Mouse (Mus musculus) myocyte (in vitro differentiated cells): Measurements from ENCODE around the gene Arfgef3.

Source experiments
- CEBPB ChIP-seq: IDR thresholded peaks from 2 replicates; pipeline ENCODE4 v1.6.1; 2011; ENCODE audit warnings: mild to moderate bottlenecking, moderate library complexity; ENCODE audit not compliant: poor library complexity, insufficient read depth, severe bottlenecking
- E2F4 ChIP-seq: IDR thresholded peaks from one replicate; pipeline ENCODE4 v1.6.1; 2011; ENCODE audit warnings: mild to moderate bottlenecking, control low read depth, moderate library complexity; ENCODE audit not compliant: insufficient read depth
- MAX ChIP-seq: IDR thresholded peaks from one replicate; pipeline ENCODE4 v1.6.1; 2011; ENCODE audit warnings: low read depth, mild to moderate bottlenecking, control low read depth
- MYOD1 ChIP-seq, 3 experiments: IDR thresholded peaks; one replicate each; pipeline ENCODE4 v1.6.1; 2011; ENCODE audit warnings: control low read depth in 2 of 3, low read depth in 2 of 3, mild to moderate bottlenecking in 2 of 3, moderate library complexity in 1 of 3; ENCODE audit not compliant: insufficient read length in 2 of 3, control insufficient read depth in 1 of 3
- POLR2A ChIP-seq: IDR thresholded peaks from one replicate; pipeline ENCODE4 v1.6.1; 2011; ENCODE audit warnings: low read depth, mild to moderate bottlenecking, control low read depth, moderate library complexity; ENCODE audit not compliant: insufficient read length
- POLR2AphosphoS2 ChIP-seq: IDR thresholded peaks from one replicate; pipeline ENCODE4 v1.6.1; 2011; ENCODE audit warnings: low read depth, control low read depth; ENCODE audit not compliant: insufficient read length
- REST ChIP-seq: IDR thresholded peaks from one replicate; pipeline ENCODE4 v1.6.1; 2011; ENCODE audit warnings: mild to moderate bottlenecking, control low read depth, moderate library complexity; ENCODE audit not compliant: insufficient read depth, insufficient read length
- SRF ChIP-seq: IDR thresholded peaks from one replicate; pipeline ENCODE4 v1.6.1; 2011; ENCODE audit warnings: low read depth; ENCODE audit not compliant: control insufficient read depth, insufficient read length
- TCF12 ChIP-seq: IDR thresholded peaks from one replicate; pipeline ENCODE4 v1.6.1; 2011; ENCODE audit warnings: mild to moderate bottlenecking, control low read depth; ENCODE audit not compliant: poor library complexity, insufficient read depth, severe bottlenecking
- TCF3 ChIP-seq: IDR thresholded peaks from one replicate; pipeline ENCODE4 v1.6.1; 2011; ENCODE audit warnings: low read depth, control low read depth; ENCODE audit not compliant: insufficient read length
- USF1 ChIP-seq: IDR thresholded peaks from one replicate; pipeline ENCODE4 v1.6.1; 2011; ENCODE audit warnings: low read depth, mild to moderate bottlenecking, control low read depth, moderate library complexity

DNA sequence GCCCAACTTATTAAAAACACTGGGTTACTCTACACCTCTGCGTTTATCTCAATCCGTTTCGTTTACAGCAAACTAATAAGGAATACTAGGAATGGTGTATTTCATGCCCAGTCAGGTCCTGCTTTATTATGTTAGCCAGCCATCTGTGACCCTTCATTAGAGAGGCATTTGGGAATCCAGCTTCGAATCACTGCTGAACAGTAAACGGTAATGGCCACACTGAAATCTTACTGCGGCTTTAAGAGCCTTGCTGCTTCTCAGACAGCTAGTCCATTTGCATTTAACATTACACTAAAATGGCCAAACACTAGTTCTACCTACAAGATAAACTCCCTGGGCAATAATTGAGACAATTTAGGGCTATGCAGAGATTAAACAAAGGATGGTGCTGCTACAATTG, 1.7 kb downstream of the Arfgef3 start:
- TF ChIP-seq POLR2A (no peak), SRF (no peak), TCF3 (no peak), CEBPB (no peak), POLR2AphosphoS2 (no peak), TCF12 (no peak), MYOD1 (IDR thresholded peaks at IDR 0.05; ENCODE audit: control insufficient read depth in 1 of 3, insufficient read length in 2 of 3, low read depth in 2 of 3) (no peak), USF1 (no peak), E2F4 (no peak), REST (no peak), MAX (no peak)
